Mouse (Mus musculus) stomach, postnatal 0 days (tissue): ENCODE measurements around the gene Tgfbr3.

ENCODE experiments used
- CTCF ChIP-seq: IDR thresholded peaks from 2 replicates; pipeline ENCODE4 v1.5.1; 2016; ENCODE audit warnings: antibody characterized with exemption, low read depth, mild to moderate bottlenecking, moderate library complexity
- EP300 ChIP-seq: optimal IDR thresholded peaks from 2 replicates; pipeline ENCODE3; 2016; ENCODE audit warnings: antibody characterized with exemption

DNA sequence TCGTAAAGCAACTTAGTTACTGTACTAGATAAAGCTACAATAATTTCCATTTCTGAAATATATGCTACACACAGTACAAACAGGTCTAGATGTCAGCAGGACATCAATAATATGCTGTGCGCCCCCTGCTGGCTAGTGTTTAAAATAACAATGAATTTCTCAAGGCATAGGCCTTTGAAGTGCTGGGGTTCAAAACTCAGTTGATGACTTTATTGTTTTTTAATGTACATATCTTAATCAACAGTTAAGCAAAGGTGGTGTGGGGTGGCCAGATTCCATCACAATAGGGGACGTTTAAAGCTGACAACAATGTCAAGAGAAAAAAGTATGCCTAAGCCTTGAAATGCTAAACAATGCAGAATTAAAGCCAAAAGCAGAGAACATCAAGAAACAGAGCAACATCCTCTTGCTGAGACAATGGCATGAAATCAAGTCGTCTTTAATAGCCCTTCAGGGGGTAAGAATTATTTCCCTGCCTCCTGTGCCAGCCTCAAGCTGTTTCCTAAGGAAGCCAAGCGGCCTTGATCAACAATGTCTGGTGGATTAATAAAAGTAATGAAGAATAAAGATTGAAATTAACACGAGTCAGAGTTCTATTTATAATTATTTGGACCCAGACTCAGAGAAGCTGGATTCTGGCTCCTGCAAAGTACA, 2.0 kb downstream of the Tgfbr3 start:
- peak; percentile 87 for TF ChIP-seq CTCF
- no peak for TF ChIP-seq EP300
